Mouse (Mus musculus) cortical plate, adult 2 months (tissue): ENCODE measurements around the gene Olfm4.

Experiments
- CTCF ChIP-seq: fragments of 200-500 bp; IDR thresholded peaks from 2 replicates; pipeline ENCODE4 v1.5.1; 2011; ENCODE audit warnings: mild to moderate bottlenecking, control low read depth, low read length; ENCODE audit not compliant: insufficient read depth; ENCODE audit errors: extremely low read depth
- POLR2A ChIP-seq: fragments of 200-500 bp; IDR thresholded peaks from 2 replicates; pipeline ENCODE4 v1.6.1; 2011; ENCODE audit warnings: mild to moderate bottlenecking, low read length, control low read depth; ENCODE audit not compliant: insufficient read depth; ENCODE audit errors: extremely low read depth

DNA sequence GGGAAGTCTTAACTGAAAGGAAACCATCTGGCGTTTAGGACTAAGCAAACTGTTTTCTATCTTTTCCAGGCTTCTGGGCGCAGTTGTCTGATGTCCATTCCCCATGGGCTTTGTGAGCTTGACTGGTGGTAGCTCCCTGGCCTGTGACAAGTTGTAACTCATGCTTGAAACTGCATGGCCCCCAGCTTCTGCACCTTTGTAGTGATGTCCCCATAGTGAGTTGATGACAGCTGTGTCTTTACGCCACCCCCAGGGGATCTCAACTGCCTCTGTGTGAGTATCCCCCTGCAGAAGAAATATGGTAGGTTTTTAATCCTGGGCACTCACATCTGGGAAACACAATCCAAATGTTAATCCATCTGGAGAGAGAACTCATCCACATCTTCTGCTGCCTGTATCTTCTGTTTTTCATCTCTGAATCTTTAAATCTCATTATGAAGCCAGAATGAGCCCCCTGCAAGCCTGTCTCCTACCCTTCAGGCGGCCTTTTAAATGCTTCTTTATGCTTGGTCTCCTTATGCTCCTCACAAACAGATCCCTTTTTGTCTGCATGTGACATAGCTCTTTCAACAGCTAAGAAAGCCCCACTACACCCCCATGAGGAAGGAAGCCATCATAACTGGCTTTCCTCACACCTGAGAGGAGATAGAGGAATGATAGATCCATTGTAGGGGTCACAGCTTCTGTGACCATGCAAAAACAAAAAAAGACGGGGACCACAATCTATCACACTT is 63.7 kb downstream of the Olfm4 start:
- no peak for TF ChIP-seq CTCF
- no peak for TF ChIP-seq POLR2A
